Mouse (Mus musculus): ENCODE results near the gene Aqp7. TPM values are rescaled to one million over a fixed set of nuclear protein-coding genes. Genes with fewer than 3 reads are reported as not detected.

Gene Aqp7
- total and polyA plus RNA-seq, 3 experiments: 0.10 TPM; not detected in 2

DNA sequence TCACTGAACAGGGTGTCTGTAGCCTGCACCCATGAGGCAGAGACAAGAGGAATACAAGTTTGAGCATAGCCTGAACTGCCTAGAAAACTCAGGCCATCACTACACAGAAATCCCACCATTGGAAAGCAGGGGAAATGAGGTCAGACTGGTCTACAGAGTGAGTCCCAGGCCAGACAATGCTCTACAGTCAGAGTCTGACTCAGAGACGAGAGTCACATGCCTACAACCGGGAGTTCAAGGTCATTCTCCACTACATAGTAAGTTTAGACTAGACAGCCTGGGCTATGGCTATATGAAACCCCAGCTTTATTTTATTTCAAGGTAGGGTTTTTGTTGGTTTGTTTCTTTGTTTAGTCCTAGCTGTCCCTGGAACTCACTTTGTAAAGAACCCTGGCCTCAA, 987 bp upstream of the Aqp7 start:
- H3K27ac ChIP-seq (ENCODE audit: insufficient read depth, low read depth): no peak overlapping the region
- dilution Hi-C loops (cut with MboI; ENCODE audit: extremely low pct_ligation_motif_present, extremely low pct_unique_long_range_greater_than_20kb, low sequenced_read_pairs) (no loop called here), in situ Hi-C loops (cut with MboI; ENCODE audit: low pct_ligation_motif_present, low pct_unique_long_range_greater_than_20kb, low sequenced_read_pairs) (no loop called here)

DNA sequence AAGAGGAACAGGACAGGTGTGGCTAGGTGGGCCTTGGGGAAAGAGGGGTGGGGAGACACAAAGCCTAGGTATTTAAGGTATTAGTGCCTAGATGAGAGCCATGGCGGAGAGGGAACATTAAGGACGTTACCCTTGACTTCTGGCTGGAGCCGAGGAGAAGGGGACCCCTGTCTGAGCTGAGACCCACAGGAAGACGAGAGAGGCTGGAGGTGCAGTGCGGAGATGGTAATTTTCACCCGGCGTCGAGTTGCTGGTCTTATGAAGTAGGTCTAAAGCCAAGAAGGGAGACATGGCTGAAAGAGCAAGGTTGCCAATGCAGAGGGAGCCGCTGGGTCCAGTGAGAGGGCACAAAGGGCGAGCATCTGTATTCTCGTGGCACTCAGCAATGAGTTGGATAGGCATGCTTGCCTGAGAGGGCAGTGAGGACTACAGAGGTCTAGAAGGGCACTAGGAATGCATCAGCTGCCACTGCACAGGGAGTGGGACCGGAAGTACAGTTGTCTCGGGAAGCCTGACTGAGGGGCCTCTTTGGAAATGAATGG, 1.6 kb downstream of the Aqp7 start:
- in situ Hi-C loops (cut with MboI; ENCODE audit: low pct_ligation_motif_present, low pct_unique_long_range_greater_than_20kb, low sequenced_read_pairs) (no loop called here), dilution Hi-C loops (cut with MboI; ENCODE audit: extremely low pct_ligation_motif_present, extremely low pct_unique_long_range_greater_than_20kb, low sequenced_read_pairs) (no loop called here)
- H3K79me2 ChIP-seq (replicated peaks; ENCODE audit: control insufficient read depth, extremely low read depth, insufficient read depth, poor library complexity, severe bottlenecking): no peaks in the 10 kb centered on the region
- H3K27ac ChIP-seq (ENCODE audit: insufficient read depth, low read depth): no peak overlapping the region
- no peak overlapping the region for H3K4me3 ChIP-seq (replicated peaks in 1 of 3; ENCODE audit: low read depth in 2 of 3, low read length in 2 of 3, poor library complexity in 1 of 3)
- no peaks in the 10 kb centered on the region for H3K9me3 ChIP-seq (replicated peaks; ENCODE audit: low read length)
- H3K4me1 ChIP-seq (ENCODE audit: control insufficient read depth in 1 of 2, insufficient read depth in 2 of 2): peaks cover 0 to 6% of the 10 kb centered on the region in 2 experiments; a peak in 2 of 4 replicates
- no peak overlapping the region for H3K4me2 ChIP-seq (ENCODE audit: insufficient read depth, low read depth, poor library complexity, severe bottlenecking)
- no peak for TF ChIP-seq ZMIZ1 (IDR thresholded peaks at IDR 0.05; ENCODE audit: low read depth, low read length)
- peaks cover 40% of the 10 kb centered on the region for H3K27me3 ChIP-seq (replicated peaks)
- no peak overlapping the region for H3K9ac ChIP-seq (ENCODE audit: insufficient read depth, low read depth)
- DNase-seq (ENCODE audit: extremely low read depth): no peak
- H3K36me3 ChIP-seq (replicated peaks in 1 of 2; ENCODE audit: control insufficient read depth in 1 of 2, insufficient read depth in 1 of 2, low read length in 1 of 2): no peaks in the 10 kb centered on the region

More for the DNA sequence above, 987 bp upstream of the Aqp7 start:
- Histone ChIP-seq H3K4me3 (replicated peaks in 1 of 3; ENCODE audit: low read depth in 2 of 3, low read length in 2 of 3, poor library complexity in 1 of 3) (no peak overlapping the region), H3K4me1 (ENCODE audit: control insufficient read depth in 1 of 2, insufficient read depth in 2 of 2) (peaks cover 0 to 7% of the 10 kb centered on the region in 2 experiments; a peak in 2 of 4 replicates), H3K79me2 (replicated peaks; ENCODE audit: control insufficient read depth, extremely low read depth, insufficient read depth, poor library complexity, severe bottlenecking) (no peaks in the 10 kb centered on the region), H3K36me3 (replicated peaks in 1 of 2; ENCODE audit: control insufficient read depth in 1 of 2, insufficient read depth in 1 of 2, low read length in 1 of 2) (no peaks in the 10 kb centered on the region), H3K9me3 (replicated peaks; ENCODE audit: low read length) (no peaks in the 10 kb centered on the region), H3K4me2 (ENCODE audit: insufficient read depth, low read depth, poor library complexity, severe bottlenecking) (no peak overlapping the region), H3K27me3 (replicated peaks) (peaks cover 30% of the 10 kb centered on the region), H3K9ac (ENCODE audit: insufficient read depth, low read depth) (no peak overlapping the region)
- no peak for DNase-seq (ENCODE audit: extremely low read depth)
- TF ChIP-seq TCF12 (IDR thresholded peaks at IDR 0.05; ENCODE audit: low read depth, low read length) (no peak), MAFK (IDR thresholded peaks at IDR 0.05; ENCODE audit: insufficient replicate concordance, low read length) (no peak)

GRCm38 (mm10) chr4:41045288-41045687, 2.7 kb downstream of the Aqp7 start:
- Histone ChIP-seq H3K36me3 (replicated peaks in 1 of 2; ENCODE audit: control insufficient read depth in 1 of 2, insufficient read depth in 1 of 2, low read length in 1 of 2) (no peaks in the 10 kb centered on the region), H3K4me1 (ENCODE audit: control insufficient read depth in 1 of 2, insufficient read depth in 2 of 2) (no peaks in the 10 kb centered on the region), H3K4me2 (ENCODE audit: insufficient read depth, low read depth, poor library complexity, severe bottlenecking) (no peak overlapping the region), H3K27me3 (replicated peaks) (peaks cover 50% of the 10 kb centered on the region), H3K4me3 (replicated peaks in 1 of 3; ENCODE audit: low read depth in 2 of 3, low read length in 2 of 3, poor library complexity in 1 of 3) (no peak overlapping the region), H3K9me3 (replicated peaks; ENCODE audit: low read length) (no peaks in the 10 kb centered on the region), H3K9ac (ENCODE audit: insufficient read depth, low read depth) (no peak overlapping the region), H3K79me2 (replicated peaks; ENCODE audit: control insufficient read depth, extremely low read depth, insufficient read depth, poor library complexity, severe bottlenecking) (no peaks in the 10 kb centered on the region), H3K27ac (ENCODE audit: insufficient read depth, low read depth) (no peak overlapping the region)
- dilution Hi-C loops (cut with MboI; ENCODE audit: extremely low pct_ligation_motif_present, extremely low pct_unique_long_range_greater_than_20kb, low sequenced_read_pairs) (no loop called here), in situ Hi-C loops (cut with MboI; ENCODE audit: low pct_ligation_motif_present, low pct_unique_long_range_greater_than_20kb, low sequenced_read_pairs) (no loop called here)
- no peak for DNase-seq (ENCODE audit: extremely low read depth)
- TF ChIP-seq HCFC1 (IDR thresholded peaks at IDR 0.05; ENCODE audit: low read depth, low read length) (no peak), BHLHE40 (IDR thresholded peaks at IDR 0.05; ENCODE audit: low read depth, low read length) (no peak), MEF2A (IDR thresholded peaks at IDR 0.05; ENCODE audit: borderline replicate concordance, low read depth, low read length) (no peak), MXI1 (IDR thresholded peaks at IDR 0.05; ENCODE audit: low read depth, low read length) (no peak), EP300 (IDR thresholded peaks at IDR 0.05; ENCODE audit: low read length) (no peak)

Measured in CH12.LX (cell line).